Mouse (Mus musculus): Measurements from ENCODE around the gene Spink8. TPM values are rescaled to one million over a fixed set of nuclear protein-coding genes. Genes with fewer than 3 reads are reported as not detected.

Spink8 gene
- polyA plus RNA-seq, 1 experiment, result 0.20 TPM

DNA sequence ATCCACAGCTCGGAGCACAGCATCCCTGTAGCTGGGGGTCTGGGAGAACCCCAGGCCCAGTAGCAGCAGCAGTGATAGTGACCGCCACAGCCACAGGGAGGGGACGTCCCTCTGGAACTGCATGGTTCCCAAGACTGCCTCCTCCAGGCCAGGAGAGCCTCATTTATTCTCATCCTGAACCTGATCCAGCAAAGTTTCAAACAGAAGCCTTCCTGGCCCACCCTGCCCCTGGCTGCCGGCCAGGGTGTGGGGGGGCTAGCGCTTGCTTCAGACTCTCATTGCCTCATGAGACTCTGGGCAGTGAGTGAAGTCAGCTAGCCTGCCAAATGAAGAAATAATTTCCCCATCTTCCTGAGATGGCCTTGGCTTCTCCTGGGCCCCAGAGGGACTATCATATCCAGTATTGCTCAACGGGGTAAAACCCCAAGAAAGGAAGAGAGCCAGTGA is 37.3 kb downstream of the Spink8 start, which contains the start of gene Camp:
Camp (minus strand) TSS at position 306 of the 447 bp plus-strand sequence.
- DNase-seq, result no peak
- 7% methylated on average over 6 of the region's 6 CpGs for WGBS
- H3K27me3 ChIP-seq (ENCODE audit: control insufficient read depth, insufficient read depth, low read length), result no peaks in the 10 kb centered on the region
- H3K4me1 ChIP-seq (ENCODE audit: control insufficient read depth, insufficient read depth, low read length), result no peaks in the 10 kb centered on the region
- no peak within 1 kb of the TSS for H3K4me3 ChIP-seq (replicated peaks; ENCODE audit: insufficient read depth, low read depth, low read length)
- TF ChIP-seq CTCF (IDR thresholded peaks at IDR 0.05; ENCODE audit: borderline replicate concordance, insufficient read depth, low read depth, low read length), result no peak
- TF ChIP-seq POLR2A (IDR thresholded peaks at IDR 0.05; ENCODE audit: borderline replicate concordance, insufficient read depth, low read length), result no peak
- no peak within 1 kb of the TSS for H3K27ac ChIP-seq (ENCODE audit: insufficient read depth, low read length)

DNA sequence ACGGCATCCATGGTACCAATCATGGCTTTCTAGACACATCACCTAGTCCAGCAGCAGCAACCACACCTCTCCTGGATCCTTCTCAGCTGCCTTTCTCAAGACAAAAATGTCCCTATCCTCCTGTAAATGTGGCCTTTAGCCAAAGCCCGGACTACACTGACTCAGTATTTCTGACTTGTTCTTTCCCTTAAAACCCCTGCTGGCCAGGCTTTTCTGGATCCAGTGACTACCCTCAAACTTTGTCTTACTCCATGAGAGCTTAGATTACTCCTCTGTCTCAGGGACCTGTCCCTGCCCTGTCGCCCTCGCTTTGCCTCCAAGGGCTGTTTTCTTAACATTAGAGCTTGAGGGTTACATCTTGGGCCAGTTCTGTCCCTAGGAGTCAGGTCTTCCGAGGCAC is 38.0 kb downstream of the Spink8 start:
- 84% methylated on average over 5 of the region's 5 CpGs for WGBS
- no peaks in the 10 kb centered on the region for H3K27me3 ChIP-seq (ENCODE audit: control insufficient read depth, insufficient read depth, low read length)
- H3K4me3 ChIP-seq (replicated peaks; ENCODE audit: insufficient read depth, low read depth, low read length), result no peak overlapping the region
- no peak for DNase-seq
- no peaks in the 10 kb centered on the region for H3K4me1 ChIP-seq (ENCODE audit: control insufficient read depth, insufficient read depth, low read length)
- TF ChIP-seq CTCF (IDR thresholded peaks at IDR 0.05; ENCODE audit: borderline replicate concordance, insufficient read depth, low read depth, low read length) (no peak), POLR2A (IDR thresholded peaks at IDR 0.05; ENCODE audit: borderline replicate concordance, insufficient read depth, low read length) (no peak)
- H3K27ac ChIP-seq (ENCODE audit: insufficient read depth, low read length), result no peak overlapping the region

DNA sequence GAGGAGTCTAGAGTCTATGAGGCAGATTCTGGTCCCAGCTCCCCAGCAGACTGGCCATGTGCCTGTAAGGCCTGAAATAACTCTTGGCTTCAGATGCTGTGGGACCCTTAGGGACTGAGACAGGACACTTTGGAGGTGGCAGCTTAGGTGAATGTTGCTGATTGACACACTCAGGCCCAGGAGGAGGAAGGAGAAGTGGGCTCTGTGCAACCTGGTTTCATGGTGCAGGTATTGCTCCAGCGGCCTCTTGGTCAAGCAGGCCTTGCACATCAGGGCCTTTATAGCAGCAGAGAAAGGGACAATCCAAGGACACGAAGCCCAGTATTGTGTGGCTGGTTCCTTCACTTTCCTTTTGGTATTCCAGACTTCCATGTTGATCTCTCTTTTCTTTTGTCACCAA is 42.3 kb downstream of the Spink8 start:
- Histone ChIP-seq H3K4me1 (ENCODE audit: control insufficient read depth, insufficient read depth, low read length) (no peaks in the 10 kb centered on the region), H3K27ac (ENCODE audit: insufficient read depth, low read length) (no peak overlapping the region), H3K4me3 (replicated peaks; ENCODE audit: insufficient read depth, low read depth, low read length) (no peak overlapping the region), H3K27me3 (ENCODE audit: control insufficient read depth, insufficient read depth, low read length) (no peaks in the 10 kb centered on the region)
- no peak for DNase-seq
- WGBS, result 78% methylated on average over 2 of the region's 2 CpGs
- TF ChIP-seq POLR2A (IDR thresholded peaks at IDR 0.05; ENCODE audit: borderline replicate concordance, insufficient read depth, low read length) (no peak), CTCF (IDR thresholded peaks at IDR 0.05; ENCODE audit: borderline replicate concordance, insufficient read depth, low read depth, low read length) (no peak)

DNA sequence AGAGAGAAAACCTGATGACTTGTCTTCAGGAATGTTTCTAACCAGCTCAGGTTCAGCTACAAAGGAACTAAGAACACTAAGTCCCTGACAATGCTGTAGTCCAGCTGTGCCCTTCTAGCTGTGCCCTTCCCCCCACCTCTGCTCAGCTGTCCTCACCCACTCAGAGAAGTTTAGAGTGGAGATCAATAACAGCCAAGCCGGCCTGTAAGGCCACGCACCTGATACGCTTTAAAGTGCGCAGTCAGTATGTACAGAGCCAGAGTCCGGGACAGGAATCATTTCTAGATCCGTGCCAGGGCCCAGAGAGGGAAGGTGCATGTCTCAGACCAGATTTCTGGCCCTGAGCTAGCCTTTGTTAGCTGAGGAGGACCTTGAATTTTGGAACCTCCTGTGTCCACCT is 43.9 kb downstream of the Spink8 start:
- Histone ChIP-seq H3K4me3 (replicated peaks; ENCODE audit: insufficient read depth, low read depth, low read length) (no peak overlapping the region), H3K27me3 (ENCODE audit: control insufficient read depth, insufficient read depth, low read length) (no peaks in the 10 kb centered on the region), H3K27ac (ENCODE audit: insufficient read depth, low read length) (no peak overlapping the region), H3K4me1 (ENCODE audit: control insufficient read depth, insufficient read depth, low read length) (no peaks in the 10 kb centered on the region)
- TF ChIP-seq POLR2A (IDR thresholded peaks at IDR 0.05; ENCODE audit: borderline replicate concordance, insufficient read depth, low read length), result no peak
- no peak for TF ChIP-seq CTCF (IDR thresholded peaks at IDR 0.05; ENCODE audit: borderline replicate concordance, insufficient read depth, low read depth, low read length)
- no peak for DNase-seq
- 83% methylated on average over 6 of the region's 6 CpGs for WGBS

DNA sequence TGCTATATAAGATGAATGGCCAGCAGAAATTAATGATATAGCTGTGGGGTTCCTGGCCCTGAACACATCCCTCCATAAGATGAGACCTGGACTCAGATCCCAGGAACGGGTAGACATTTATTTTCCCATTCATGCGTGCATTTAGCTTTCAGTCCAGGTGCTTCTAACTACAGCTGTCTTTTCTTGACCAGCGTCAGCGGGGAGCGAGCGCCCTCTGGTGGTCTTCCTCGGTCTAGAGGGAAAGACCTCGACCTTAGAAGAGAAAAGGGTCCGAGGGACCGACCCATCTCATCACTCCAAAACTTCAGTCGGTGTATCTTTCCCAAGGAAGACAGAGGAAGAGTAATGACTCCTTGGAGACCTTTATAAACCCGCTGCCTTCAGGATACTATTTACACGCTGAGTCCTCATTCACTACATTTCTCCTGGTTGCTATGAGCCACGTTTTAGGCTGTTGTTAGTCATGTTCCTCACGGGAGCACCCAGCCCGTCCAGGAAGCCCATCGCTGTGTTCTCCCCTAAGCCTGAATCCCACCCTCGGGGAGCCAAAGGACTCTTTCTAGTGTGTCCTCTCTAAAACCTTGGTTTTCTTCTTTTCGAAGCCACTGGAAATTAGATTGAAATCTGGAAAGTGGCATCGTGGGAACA is 50.4 kb downstream of the Spink8 start:
- no peaks in the 10 kb centered on the region; the same call in 1 of the 2 replicates for H3K27me3 ChIP-seq (ENCODE audit: control insufficient read depth, insufficient read depth, low read length)

DNA sequence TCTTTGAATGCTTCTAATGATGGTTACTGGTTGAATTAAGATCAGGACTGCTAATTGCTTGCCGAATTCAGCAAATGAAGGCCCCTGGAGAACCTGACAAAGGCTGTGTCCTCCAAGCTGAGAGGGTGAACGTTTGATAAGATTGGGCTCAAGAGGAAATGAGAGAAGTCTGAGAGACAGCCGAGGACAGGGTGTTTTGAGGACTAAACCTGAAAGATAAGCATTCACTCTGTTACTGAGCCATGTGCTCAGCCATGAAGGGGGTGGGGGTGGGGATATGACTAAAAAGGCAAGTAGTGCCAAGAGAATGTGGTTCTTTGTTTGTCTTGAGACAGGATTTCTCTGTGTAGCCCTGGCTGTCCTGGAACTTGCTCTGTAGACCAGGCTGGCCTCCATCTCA is 51.0 kb downstream of the Spink8 start:
- 63% methylated on average over 3 of the region's 3 CpGs for WGBS
- H3K27ac ChIP-seq (ENCODE audit: insufficient read depth, low read length), result no peak overlapping the region
- H3K27me3 ChIP-seq (ENCODE audit: control insufficient read depth, insufficient read depth, low read length), result no peaks in the 10 kb centered on the region; the same call in 1 of the 2 replicates
- H3K4me3 ChIP-seq (replicated peaks; ENCODE audit: insufficient read depth, low read depth, low read length), result no peak overlapping the region
- DNase-seq, result no peak
- TF ChIP-seq POLR2A (IDR thresholded peaks at IDR 0.05; ENCODE audit: borderline replicate concordance, insufficient read depth, low read length) (no peak), CTCF (IDR thresholded peaks at IDR 0.05; ENCODE audit: borderline replicate concordance, insufficient read depth, low read depth, low read length) (no peak)
- H3K4me1 ChIP-seq (ENCODE audit: control insufficient read depth, insufficient read depth, low read length), result no peaks in the 10 kb centered on the region

More for the DNA sequence above, 50.4 kb downstream of the Spink8 start:
- Histone ChIP-seq H3K27ac (ENCODE audit: insufficient read depth, low read length) (no peak overlapping the region), H3K4me1 (ENCODE audit: control insufficient read depth, insufficient read depth, low read length) (no peaks in the 10 kb centered on the region), H3K4me3 (replicated peaks; ENCODE audit: insufficient read depth, low read depth, low read length) (no peak overlapping the region)
- WGBS, result 12% methylated on average over 20 of the region's 20 CpGs
- peak; percentile 46 to 75 for DNase-seq
- TF ChIP-seq CTCF (IDR thresholded peaks at IDR 0.05; ENCODE audit: borderline replicate concordance, insufficient read depth, low read depth, low read length), result peak; percentile 81
- no peak for TF ChIP-seq POLR2A (IDR thresholded peaks at IDR 0.05; ENCODE audit: borderline replicate concordance, insufficient read depth, low read length)

DNA sequence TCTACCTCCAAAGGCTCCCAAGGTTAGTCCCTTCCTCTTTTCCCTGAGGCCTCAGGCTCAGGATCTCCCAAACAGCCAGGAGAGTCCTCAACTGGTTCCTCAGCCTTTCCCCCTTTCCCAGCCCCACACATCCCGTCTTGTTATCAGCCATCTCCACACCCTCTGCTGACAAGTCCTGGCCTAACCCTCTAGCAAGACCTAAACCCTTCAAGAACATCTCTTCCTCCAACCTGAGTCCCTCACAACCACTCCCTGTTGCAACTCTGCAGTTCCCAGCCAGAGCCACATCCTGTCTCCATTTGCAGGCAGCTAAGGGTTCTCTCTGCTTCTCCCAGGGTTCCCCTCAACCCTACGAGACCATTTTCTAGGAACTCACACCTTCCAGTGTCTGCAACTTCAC is 54.1 kb downstream of the Spink8 start:
- TF ChIP-seq POLR2A (IDR thresholded peaks at IDR 0.05; ENCODE audit: borderline replicate concordance, insufficient read depth, low read length) (no peak), CTCF (IDR thresholded peaks at IDR 0.05; ENCODE audit: borderline replicate concordance, insufficient read depth, low read depth, low read length) (no peak)
- Histone ChIP-seq H3K27ac (ENCODE audit: insufficient read depth, low read length) (no peak overlapping the region), H3K27me3 (ENCODE audit: control insufficient read depth, insufficient read depth, low read length) (no peaks in the 10 kb centered on the region; the same call in 1 of the 2 replicates), H3K4me1 (ENCODE audit: control insufficient read depth, insufficient read depth, low read length) (no peaks in the 10 kb centered on the region), H3K4me3 (replicated peaks; ENCODE audit: insufficient read depth, low read depth, low read length) (no peak overlapping the region)
- DNase-seq, result no peak
- WGBS, result 70% methylated on average over 2 of the region's 2 CpGs

DNA sequence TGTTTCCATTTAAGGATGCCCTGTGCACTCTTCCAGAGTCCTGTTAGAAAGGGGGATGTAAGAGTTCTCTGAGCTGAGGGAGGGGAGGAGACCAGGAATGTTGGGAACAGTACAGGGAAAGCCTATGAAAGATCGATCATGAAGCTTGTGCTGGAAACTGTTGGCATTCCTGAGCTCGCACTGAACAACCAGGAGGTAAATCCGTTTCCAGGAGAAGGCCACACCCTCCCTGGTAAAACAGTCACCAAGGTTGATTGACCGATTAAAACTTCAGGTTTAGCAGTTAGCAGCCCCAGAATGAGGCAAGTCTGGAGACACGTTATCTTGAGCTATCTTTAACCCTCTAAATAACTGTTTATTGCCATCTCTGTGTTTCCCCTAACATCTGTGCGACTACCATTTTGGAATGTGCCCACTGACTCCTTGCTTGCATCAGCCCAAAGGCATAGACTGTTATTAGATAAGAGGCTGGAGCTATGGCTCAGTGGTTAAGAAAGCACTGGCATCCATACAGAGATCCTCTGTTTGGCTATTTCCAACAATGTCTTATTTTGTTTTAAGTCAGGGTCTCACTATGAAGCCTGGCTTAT is 59.0 kb downstream of the Spink8 start:
- no peak for TF ChIP-seq POLR2A (IDR thresholded peaks at IDR 0.05; ENCODE audit: borderline replicate concordance, insufficient read depth, low read length)
- TF ChIP-seq CTCF (IDR thresholded peaks at IDR 0.05; ENCODE audit: borderline replicate concordance, insufficient read depth, low read depth, low read length), result no peak
- WGBS, result 51% methylated on average over 6 of the region's 6 CpGs
- H3K27ac ChIP-seq (ENCODE audit: insufficient read depth, low read length), result no peak overlapping the region

More for the DNA sequence above, 59.0 kb downstream of the Spink8 start:
- no peak overlapping the region for H3K4me3 ChIP-seq (replicated peaks; ENCODE audit: insufficient read depth, low read depth, low read length)
- no peaks in the 10 kb centered on the region for H3K27me3 ChIP-seq (ENCODE audit: control insufficient read depth, insufficient read depth, low read length)
- no peak for DNase-seq
- no peaks in the 10 kb centered on the region for H3K4me1 ChIP-seq (ENCODE audit: control insufficient read depth, insufficient read depth, low read length)

Data from cerebellum, adult 2 months (tissue).